Mouse (Mus musculus) cerebellum, postnatal 25 days (tissue): ENCODE measurements around the gene Olfml2b.
A peak's percentile ranks its signal among the peaks of the same experiment; 100 is the strongest.

Experiments used
- DNase-seq, 2 experiments: peaks; one replicate each; pipeline ENCODE4 v3.0.0; 2021; ENCODE audit warnings: mixed read lengths in 2 of 2

The Olfml2b gene

DNA sequence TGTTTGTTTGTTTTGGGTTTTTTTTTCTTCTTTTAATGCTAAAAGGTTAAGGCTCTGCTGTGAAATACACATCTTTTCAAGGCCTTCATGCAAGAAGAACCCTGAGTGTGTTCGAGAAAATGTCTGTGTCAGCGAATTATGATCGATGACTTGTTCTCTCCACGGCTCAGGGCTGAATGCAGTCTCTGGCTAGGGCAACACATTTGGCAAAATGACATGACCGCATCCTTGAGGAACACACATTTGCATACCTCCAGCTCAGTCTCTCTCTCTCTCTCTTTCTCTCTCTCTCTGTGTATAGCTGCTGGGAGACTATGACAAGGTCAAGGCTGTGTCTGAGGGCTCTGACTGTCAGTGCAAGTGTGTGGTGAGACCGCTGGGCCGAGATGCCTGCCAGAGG lies 3.0 kb downstream of the Olfml2b start:
- no peak for DNase-seq

DNA sequence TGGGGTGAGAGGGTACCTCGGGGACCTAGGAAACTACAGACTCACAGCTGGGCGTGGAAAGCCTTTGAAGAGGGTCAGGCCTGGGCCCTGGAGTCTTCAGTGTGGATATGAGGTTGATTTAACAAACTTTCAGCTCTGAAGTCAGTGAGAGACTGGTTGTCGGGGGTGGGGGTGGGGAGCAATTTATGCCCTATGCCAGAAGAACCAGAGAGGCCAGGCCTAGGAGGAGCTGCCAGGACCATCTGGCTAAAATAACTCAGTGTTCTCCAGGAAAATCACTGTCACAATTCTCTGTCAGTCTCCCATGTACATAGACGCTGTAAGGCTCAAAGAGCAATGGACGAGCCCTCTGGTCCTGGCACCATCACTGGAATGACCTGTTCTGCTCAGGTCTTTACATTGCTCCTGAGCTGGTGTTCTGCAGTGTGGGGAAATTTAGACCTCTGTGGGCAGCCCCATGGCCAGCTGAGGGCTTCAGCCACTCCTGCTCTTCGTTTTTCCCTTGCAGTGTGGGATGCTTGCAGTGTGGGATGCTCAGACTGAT lies 3.7 kb downstream of the Olfml2b start:
- no peak for DNase-seq

DNA sequence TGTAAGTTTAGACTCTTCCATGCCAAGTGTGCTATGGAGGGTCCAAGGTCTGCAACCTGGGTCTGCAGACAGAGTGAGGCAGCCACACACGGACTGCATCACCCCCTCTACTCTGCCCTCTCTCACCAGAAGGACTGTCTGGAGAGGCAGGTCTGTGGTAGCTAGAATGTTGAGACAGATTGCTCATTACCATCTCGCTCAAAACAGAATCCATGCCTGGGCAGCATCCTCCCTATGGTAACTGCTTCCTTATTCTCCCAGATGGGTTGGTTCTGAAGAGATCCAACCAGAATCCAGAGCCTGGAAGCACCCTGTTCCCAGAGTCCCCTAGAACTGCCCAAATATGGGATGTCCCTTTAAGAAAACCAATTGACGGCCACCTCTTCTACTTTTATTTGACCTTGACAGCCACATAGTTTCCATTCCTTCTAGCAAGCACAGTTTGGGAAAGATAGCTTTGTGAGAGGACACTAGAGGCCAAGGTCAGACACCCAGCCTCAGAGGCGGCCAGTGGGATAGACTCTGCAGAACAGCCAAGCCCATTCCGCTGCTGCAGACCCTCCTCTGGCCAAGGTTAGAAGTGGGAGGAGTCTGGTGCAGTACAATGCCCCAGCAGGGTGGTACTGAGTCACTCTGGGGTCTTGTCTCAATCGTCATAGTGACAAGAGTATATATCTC lies 6.9 kb downstream of the Olfml2b start:
- no peak for DNase-seq

DNA sequence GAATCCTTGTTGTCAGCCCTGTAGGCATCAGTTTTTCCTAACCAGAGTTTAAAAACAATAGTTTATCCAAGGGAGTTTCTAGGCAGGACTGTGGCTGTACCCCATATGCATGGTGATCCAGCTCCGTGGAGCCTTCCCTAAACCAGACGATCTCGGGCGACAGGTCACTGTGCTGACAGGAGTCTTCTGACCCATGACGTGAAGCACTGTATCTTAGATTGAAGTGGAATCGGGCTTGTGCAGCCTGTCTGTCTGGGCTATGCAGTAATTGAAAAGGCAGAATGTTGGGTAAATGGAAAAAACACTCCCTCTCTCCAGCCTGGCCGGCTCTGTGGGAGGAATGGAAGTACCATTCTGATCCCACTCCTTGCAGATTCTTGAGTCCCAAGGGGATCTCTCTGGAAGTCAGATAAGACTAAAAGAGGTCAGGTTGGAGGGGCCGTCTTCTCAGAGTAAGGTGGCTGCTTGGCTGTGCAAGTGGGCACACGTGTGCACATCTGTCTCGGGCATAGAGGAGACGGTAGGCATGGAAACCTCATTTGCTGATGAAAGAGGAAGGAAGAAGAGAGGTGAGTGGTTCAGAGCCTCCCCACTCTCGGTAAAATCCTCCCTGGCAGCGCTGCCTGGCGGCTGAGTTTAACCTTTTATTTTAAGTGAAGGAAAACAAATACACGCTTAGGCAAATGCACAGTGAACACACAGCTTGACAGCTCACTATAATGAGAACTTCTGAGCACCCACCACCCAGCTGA lies 7.8 kb downstream of the Olfml2b start:
- no peak for DNase-seq

DNA sequence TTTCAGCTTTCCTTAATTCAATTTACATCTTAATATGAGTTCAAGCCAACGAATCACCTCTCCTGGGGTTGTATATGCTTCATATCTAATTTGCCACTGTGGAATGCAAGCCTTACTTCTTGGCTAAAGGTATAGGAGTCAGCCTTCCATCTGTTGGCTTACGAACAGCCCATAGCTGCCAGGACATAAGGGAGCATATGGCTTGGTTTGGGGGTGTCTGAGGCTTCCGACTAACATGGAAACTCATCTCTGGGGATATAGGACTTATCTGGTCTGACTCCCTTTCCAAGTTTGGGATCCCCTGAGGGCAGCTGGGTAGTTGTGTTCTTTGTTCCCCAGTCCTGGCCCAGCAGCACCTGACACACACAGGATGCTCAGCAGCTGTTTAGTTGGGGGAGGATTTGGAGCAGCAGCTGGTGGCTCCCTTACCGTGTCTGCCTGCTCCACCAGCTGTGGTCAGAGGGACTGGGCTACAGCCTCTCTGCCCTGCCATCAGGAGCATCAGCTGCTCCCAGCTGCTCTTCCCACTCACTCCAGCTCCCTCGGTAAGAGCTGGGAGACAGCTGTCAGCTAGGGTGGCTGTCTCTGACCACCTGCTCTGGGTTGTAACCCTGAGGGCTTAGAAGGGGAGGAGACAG lies 11.1 kb downstream of the Olfml2b start:
- DNase-seq = peak; percentile 29 to 46

DNA sequence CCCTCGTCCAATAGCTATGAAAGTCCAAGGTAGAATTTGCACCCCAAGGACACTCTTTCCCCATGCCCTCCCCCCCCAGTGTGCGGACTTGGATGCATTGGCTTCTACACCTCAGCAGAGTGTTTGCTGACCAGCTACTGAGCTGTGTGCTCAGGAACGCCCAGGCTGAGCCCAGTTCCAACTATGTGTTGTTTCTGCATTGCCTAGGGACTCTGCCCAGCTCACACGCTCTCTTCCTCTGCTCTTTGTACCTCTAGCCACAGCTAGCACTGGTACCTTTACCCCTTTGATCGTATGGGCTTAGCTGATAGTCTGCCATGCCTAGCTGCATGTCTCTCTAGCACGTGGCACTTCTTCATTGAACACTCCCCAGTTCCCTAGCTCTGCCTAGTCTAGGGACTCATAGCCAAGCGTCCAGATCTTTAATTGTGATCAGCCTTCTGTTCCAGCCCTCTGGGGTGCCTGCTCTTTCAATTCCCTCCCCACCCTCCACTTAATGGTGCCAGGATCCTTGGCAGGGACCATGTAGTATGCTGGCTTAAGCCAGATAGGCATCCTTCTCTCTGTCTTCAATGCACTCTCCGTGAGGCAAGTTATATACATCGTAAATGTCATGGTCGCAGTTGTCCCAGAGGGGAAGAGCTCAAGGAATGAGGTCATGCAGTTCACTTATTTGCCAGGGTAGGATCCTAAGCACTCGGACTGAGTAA lies 12.3 kb downstream of the Olfml2b start:
- no peak for DNase-seq

DNA sequence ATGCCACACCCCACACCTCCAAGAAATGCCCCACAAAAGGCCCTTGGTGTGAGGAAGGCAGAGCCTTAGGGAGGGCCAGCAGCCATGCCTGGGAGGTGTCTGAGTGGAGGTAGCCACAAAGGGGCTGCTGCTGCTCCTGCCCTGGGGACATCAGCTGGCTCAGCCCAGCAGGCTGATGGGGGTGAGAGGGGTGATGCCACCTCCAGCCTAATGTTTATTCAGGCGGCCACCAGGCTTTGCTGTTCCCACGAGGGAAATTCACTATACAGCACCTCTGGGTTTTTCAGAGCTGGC lies 12.8 kb downstream of the Olfml2b start:
- DNase-seq = no peak

DNA sequence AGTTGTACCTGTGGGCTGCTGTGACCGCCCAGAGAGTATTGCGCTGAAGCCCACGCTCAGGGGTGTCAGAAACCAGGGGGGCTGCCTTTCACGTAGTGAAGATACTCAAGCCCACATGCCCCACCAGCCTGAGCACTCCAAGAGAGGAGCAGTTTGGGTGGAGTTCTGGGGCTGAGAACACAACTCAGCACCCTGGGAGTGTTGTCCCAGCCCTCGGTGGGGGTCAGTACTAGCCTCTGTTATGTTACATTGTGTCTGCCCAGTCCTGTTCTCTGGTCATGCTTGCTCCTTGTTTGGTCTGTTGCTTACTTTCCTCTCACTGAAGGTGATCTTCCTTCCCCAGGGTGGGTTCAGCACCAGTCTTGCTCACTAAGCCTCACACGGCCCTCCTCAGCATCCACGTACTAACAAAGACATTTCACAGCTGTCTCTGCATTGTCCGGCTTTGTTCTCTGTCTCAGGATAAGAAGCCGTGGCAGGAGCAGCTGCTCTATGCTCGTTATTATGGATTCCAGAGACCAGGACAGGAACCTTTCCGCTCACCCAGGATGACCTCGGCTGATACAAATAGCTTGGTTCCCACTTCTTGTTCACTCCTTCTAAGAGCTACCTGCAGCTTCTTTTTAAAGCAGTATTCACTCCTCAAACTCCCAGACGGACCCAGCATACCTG lies 13.4 kb downstream of the Olfml2b start:
- no peak for DNase-seq

DNA sequence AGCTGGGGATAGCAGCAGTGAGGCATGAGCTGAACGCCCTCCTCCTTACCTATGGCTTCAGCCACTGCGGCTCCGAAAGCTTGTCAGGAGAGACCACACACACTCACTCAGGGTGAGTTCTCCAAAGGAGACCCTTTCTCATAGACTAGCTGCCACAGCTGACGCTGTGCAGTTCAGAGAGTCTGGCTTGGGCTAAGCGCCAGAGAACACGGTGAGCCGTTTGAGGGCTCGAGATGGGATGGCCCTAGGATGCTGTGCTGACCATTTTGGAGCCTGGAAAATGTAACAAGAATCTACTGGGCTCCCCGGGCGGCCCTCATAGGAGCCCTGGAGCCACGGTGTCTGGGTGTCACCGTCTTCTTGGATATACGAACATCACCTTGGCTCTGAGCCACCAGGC lies 14.9 kb downstream of the Olfml2b start:
- DNase-seq = peak in 1 of 2 experiments; percentile 37

DNA sequence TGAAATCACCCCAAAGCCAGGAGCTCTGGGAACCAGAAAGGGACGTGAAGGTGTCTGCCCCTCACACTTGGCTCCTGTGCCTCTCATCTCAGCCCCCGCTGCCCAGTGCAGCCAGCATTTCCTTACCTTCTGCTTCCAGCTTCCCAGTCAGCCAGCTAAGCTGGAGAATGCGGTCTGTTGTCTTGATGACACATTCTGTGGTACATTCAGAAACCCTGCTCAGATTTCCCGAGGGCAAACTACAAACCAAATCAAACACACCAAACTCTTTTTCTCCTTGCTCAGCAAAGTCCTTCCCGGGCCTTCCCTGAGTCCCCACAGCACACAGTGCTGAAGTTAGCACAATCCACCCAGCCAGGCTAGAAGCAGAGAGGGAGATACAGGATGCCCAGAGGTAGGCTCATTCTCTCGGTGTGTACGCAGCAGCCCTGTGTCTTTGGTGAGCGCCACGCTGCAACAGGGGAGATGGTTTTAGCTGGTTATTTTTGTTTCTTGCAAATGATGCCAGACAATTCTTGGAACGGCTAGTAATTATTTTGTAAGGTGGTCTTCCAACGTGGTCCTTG lies 20.4 kb downstream of the Olfml2b start:
- no peak for DNase-seq

DNA sequence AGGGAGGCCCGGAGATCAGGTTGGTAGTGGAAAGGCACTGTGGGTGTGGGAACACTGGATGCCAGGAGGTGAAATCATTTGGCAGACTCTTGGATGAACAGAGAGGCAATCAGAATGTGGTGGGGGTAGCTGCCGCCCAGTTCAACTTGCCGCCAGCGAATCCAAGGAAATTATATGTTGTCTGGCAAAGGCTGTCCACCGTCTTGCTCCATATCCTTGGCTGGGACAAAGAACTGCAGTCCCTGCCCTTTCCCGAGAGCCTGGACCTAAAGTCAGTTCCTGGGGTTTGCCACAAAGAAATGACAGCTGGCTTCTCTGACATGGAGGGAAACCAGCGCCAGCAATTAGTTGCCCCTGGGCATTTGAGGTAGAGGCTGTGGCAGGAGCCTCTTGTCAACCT lies 20.9 kb downstream of the Olfml2b start:
- DNase-seq = no peak

DNA sequence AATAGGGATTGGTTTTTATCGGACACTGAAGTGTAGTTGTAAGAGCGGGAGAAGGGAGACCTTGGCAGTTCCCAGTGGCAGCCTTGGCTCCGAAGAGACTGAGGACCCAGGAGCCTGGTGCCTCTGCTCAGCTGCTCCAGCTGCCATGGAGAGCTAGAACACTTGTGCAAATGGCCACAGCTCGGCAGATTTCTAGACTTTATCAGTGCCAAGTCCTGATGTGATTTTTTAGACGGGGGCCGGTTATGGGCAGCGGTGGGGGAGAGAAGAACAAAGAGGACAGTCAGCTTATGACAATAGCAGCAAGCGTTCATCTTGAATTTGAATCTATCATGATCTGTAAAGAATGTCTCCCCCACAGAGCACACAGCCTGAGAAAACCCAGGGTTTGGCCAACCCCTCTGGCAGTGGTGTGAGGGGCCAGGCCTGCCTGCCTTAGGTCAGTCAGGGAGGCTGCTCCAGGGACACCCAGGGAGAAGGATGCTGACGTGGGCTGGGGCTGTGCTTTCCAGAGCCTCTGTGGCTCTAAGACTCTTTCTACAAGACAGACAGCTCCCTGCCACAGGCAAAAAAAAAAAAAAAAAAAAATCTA lies 29.9 kb downstream of the Olfml2b start:
- DNase-seq = no peak

DNA sequence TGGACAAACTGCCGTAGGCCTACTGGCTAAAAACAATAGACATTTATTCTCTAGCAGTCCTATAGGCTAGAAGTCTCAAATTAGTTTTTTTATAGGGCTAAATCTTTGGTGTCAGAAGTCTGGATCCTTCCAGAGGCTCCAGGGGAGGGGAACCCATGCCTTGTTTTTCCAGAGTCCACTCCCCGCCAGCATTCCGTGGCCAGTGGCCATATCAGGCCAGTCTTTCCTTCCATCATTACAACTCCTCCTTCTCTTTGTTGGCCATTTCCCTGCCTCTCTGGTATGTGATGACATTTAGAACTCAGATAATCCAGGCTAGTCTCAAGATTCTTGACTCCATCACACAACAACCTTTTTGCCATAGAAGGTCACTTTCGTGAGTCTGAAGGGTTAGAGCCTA lies 33.3 kb downstream of the Olfml2b start:
- DNase-seq = no peak

DNA sequence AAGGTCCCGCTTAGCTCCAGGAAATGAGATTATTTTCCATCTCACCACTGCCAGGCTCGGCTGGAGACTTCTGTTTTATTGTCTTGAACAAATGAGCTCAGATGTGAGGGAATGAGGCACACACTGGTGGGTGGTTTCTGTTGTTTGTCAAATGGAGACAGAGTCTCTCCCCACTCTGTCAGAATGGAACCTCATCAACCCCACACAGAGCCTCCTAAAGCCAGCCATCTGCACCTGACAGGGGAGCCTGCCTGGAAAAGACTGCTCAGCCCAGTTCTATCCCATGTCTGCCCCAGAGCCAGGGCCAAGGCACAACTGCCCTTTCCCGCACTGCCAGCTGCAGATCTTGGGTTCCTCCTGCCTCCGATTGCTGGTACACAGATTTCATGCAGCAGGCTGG lies 34.5 kb downstream of the Olfml2b start:
- peak; percentile 24 to 27 for DNase-seq

DNA sequence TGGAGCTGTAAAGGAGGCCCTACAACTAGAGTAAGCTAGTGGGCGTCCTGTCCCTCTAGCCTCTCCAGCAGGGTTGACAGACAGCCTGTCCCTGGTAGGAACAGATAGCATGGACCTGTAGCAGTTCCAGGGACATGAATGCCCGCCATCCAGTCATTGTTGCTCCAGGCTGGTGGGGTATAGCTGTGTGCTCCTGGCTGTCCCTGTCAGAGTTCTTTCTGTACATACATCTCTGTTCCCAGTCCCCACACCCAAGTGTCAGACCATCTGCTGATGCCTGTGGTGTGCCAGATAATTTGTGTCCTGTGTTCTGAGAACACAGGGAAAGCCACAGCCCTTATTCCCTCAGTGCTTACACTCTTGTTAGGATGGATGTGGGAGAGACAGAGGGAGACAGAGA lies 35.3 kb downstream of the Olfml2b start:
- peak; percentile 61 to 64 for DNase-seq

DNA sequence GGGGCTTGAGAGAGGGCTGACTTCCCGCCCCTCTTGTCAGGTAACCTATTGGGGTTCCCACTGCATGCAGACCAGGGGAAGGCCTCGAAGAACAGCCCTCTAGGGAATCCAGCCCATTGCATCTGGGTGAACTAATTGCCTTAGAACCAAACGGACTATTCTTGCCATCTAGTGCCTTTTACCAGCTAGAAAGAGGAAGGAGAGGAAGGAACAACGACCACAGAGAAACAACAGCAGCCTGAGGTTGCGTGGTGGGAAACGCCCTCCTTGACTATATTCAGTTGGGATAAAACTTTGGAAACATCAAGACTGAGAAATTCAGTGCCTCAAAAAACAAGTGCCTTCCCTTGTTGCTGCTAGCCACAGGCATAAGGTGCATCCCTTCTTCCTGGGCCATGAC lies 39.5 kb downstream of the Olfml2b start:
- DNase-seq = no peak

DNA sequence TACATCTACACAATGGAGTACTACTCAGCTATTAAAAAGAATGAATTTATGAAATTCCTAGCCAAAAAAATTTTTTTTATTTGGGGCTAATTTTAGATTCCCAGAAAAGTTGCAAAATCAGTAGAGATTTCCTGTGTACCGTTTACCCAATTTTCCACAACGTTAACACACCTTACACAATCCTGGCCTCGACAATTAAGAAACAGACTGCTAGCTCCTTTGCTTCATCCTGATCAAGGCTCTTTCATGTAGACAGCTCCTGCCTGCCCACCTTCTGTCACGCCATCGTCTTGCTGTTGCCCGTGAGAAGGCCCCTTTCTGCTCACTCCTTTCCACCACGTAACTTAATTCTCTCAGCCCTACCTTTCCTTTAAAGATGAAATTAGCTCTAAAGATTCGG lies 45.4 kb downstream of the Olfml2b start:
- DNase-seq = no peak

DNA sequence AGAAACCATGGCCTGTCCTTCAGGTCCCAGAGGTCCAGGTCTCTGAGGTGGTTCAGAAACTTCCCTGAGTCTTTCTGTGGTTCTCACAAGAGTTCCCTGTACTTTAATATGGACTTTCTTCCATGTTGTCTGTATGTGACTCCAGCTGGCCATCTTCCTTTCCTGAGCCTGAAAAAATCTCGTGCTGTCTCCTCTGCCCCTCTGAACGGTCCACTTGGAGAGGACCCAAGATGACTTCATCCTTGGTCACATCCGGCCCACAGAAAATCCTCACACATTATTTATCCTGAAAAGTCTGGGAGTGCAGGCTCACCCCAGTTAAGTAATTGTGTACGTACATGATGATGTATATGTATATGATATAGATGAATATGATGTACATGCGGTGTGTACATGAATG lies 47.0 kb downstream of the Olfml2b start:
- DNase-seq = no peak

DNA sequence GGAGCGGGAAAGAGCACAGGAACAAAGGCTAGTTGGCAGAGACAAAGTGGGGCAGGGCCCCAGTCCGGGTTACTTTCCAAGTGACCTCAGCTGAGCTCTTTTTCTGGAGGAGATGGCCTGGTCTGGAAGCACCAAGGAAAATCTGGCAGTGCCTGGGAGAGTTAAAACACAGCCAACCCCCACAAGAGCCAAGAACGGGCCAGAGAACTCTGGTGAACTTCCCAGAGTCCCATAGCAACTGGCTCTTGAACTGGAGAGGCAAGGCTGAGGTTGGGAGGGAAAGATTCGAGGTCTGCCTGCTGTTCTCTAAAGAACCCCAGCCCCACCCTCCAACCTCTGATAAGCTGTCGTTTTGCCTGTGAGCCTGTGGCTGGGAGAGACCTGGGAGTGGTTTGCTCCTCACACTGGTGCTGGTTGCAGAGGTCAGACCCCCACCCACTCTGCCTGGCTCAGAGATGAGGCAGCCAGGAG lies 50.5 kb downstream of the Olfml2b start:
- DNase-seq = no peak

DNA sequence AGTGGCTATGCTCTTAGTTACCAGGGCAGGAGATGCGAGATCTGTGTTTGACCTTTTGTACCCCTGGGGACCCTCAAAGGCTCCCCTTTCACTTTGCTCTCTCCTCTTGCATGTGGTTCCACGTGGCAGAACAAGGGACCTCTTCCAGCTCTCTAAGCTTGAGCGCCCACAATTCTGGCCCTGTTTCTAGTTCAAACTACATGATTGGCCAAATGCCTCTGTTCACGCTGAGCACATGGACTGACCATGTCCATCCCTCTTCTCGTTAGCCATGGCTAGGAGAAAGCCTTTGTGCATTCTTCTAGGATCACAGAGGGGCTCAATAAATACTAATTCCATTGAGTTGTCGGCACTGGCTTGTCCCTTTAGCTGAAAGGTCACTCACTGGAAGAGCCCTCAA lies 51.0 kb downstream of the Olfml2b start:
- no peak for DNase-seq

DNA sequence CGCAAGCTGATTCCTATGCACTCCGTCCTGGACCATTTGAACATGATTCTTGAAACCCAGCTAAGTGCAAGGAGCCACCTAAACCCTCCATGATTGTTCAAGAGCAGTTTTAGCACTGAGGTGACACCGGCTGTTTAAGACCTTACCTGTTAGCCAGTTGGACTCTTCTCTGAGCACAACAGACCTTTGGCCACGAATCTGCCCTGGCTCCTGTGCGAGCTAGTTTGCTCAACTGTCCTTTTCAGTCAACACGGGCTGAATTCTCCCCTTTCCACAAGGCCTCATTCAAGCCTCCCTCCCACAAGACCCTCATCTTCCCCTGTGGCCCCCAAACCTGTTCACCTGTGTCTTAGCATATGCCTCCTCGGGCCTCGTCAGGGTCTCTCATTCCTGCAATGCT lies 52.7 kb downstream of the Olfml2b start:
- DNase-seq = no peak

DNA sequence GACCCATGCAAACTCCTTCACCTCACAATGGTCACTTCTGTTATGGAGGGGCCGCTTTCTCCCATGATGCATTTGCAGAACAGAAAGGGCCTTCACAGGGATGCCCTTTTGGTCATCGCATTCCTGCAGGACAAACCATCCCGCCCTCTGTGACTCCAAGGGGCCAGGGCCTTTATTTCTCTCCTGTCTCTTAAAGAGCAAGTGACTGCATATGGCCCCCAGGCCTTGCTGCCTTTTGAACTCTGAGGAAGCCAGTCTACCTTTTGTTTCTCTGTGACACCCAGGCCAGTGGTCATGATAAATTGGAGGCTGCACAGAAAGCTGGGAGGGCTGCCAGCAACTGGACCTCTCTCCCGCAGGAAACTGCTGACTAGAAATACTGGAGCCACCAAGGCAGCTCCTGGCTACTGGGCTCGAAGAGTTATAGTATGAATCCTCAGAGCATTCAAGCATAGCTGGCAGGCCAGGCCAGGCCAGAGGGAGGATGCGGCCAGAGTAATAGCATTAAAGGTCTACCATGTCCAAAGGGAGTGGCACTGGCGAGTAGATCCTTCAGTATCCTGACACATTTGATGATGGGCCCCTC lies 53.5 kb downstream of the Olfml2b start:
- DNase-seq = peak in 1 of 2 experiments; percentile 29
